Mouse (Mus musculus) limb, embryonic 13.5 days (tissue): Measurements from ENCODE around the gene Neurl4. TPM values are rescaled to one million over a fixed set of nuclear protein-coding genes. Genes with fewer than 3 reads are reported as not detected.

Source experiments
- ATAC-seq: fragments of 200-750 bp; cut with Nextera tagmentation; 2 replicates; pipeline ENCODE4 v1.8.0; 2017; ENCODE audit warnings: low read depth, moderate number of reproducible peaks, moderate TSS enrichment; ENCODE audit not compliant: low FRiP score
- H3K27ac ChIP-seq: fragments of 300-500 bp; sonication (generic); 2 replicates; pipeline ENCODE4 v1.5.1; 2015; ENCODE audit warnings: inconsistent platforms, mild to moderate bottlenecking, moderate library complexity
- H3K27me3 ChIP-seq: fragments of 300-500 bp; sonication (generic); 2 replicates; pipeline ENCODE4 v1.6.1; 2015; ENCODE audit warnings: mild to moderate bottlenecking, inconsistent platforms
- H3K36me3 ChIP-seq: fragments of 300-500 bp; sonication (generic); 2 replicates; pipeline ENCODE4 v1.6.1; 2015; ENCODE audit warnings: inconsistent platforms, mild to moderate bottlenecking, moderate library complexity
- H3K4me1 ChIP-seq: fragments of 300-500 bp; sonication (generic); 2 replicates; pipeline ENCODE4 v1.6.1; 2015; ENCODE audit warnings: inconsistent platforms
- H3K4me2 ChIP-seq: fragments of 300-500 bp; sonication (generic); replicated peaks from 2 replicates; pipeline ENCODE4 v1.6.1; 2015; ENCODE audit warnings: inconsistent platforms, mild to moderate bottlenecking, moderate library complexity
- H3K4me3 ChIP-seq: fragments of 300-500 bp; sonication (generic); 2 replicates; pipeline ENCODE4 v1.5.1; 2015; ENCODE audit warnings: moderate library complexity, mild to moderate bottlenecking, inconsistent platforms
- H3K9ac ChIP-seq: fragments of 300-500 bp; sonication (generic); 2 replicates; pipeline ENCODE4 v1.6.1; 2015; ENCODE audit warnings: mild to moderate bottlenecking, inconsistent platforms
- H3K9me3 ChIP-seq: fragments of 300-500 bp; sonication (generic); 2 replicates; pipeline ENCODE4 v1.6.1; 2016; ENCODE audit warnings: inconsistent platforms
- WGBS: fragments of 180-500 bp; shearing (Covaris S2); methylation state at CpG from one replicate; pipeline ENCODE4 v1.1.7; 2015; 5-methylcytosine and 5-hydroxymethylcytosine counted together
- polyA plus RNA-seq: library from polyadenylated mRNA; unstranded; fragments of >200 nt; fragmentation: Nextera tagmentation; extraction: Ambion mirVana; gene quantifications from 2 replicates; pipeline ENCODE4 v1.2.1, GENCODE M21; 2015

Gene Neurl4
- polyA plus RNA-seq, 1 experiment from 2014 or later, result 12.9 TPM

GRCm38 (mm10) chr11:69871822-69872221 lies 29.1 kb upstream of the Neurl4 start:
- ATAC-seq, result no peak
- WGBS, result 82% methylated on average over 7 of the region's 7 CpGs
- Histone ChIP-seq H3K9me3 (no peaks in the 10 kb centered on the region), H3K27me3 (0 out of 2 replicates have a peak, but pooled peaks cover 11% of the 10 kb centered on the region), H3K4me3 (no peak overlapping the region), H3K36me3 (no peaks in the 10 kb centered on the region), H3K4me2 (no peak overlapping the region), H3K9ac (no peak overlapping the region), H3K27ac (no peak overlapping the region), H3K4me1 (peaks cover 17% of the 10 kb centered on the region)

GRCm38 (mm10) chr11:69872451-69872850 lies 28.4 kb upstream of the Neurl4 start:
- Histone ChIP-seq H3K4me3 (no peak overlapping the region), H3K9ac (no peak overlapping the region), H3K36me3 (no peaks in the 10 kb centered on the region), H3K27ac (no peak overlapping the region), H3K4me2 (no peak overlapping the region), H3K9me3 (no peaks in the 10 kb centered on the region), H3K27me3 (0 out of 2 replicates have a peak, but pooled peaks cover 5% of the 10 kb centered on the region), H3K4me1 (peaks cover 23% of the 10 kb centered on the region)
- no peak for ATAC-seq
- WGBS, result 71% methylated on average over 4 of the region's 4 CpGs

DNA sequence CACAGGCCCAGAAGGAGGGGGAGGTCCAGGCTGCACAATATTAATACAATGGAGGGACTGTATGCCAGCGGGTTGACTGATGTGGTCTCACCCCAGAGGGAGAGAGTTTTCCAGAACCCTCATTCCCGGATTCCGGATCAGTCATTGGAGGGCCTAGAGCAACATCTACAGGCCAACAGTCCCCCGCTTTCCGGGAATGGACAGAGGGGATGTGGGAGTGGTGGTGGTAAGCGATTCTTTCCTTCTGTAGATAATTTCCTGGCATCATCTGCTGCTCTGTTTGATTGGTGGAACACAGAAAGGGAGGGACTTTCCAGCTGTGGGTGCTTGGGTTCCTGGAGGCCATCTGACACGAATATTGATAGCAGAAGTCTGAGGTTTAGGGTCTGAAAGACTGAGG lies 24.7 kb upstream of the Neurl4 start:
- Histone ChIP-seq H3K4me3 (no peak overlapping the region), H3K27ac (peak overlapping the region; percentile 65; the same call in 1 of the 2 replicates), H3K27me3 (no peaks in the 10 kb centered on the region), H3K4me1 (peaks cover 39% of the 10 kb centered on the region), H3K4me2 (no peak overlapping the region), H3K36me3 (no peaks in the 10 kb centered on the region), H3K9me3 (no peaks in the 10 kb centered on the region), H3K9ac (0 out of 2 replicates have a peak overlapping the region, but pooled peaks have one; percentile 20)
- no peak for ATAC-seq
- 54% methylated on average over 7 of the region's 7 CpGs for WGBS

DNA sequence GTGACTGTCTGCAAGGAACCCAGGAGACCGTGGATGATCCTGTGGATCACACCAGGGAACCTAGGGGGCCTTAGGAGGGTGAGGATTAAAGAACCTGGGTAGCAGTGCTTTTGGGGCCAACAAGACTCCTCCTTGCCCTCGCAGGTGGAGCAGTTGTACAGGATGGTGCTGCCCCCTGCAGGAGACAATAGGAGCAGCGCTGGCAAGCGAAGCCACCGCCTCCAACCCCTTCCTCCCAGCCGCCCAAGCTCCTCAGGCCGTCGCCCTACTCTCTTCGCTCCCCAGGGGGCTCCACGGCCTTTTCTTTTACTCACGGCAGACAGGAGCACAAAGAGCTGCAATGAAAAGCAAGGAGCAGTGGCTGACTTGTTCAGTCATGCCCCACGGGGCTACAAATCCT lies 24.0 kb upstream of the Neurl4 start:
- WGBS, result 3% methylated on average over 12 of the region's 12 CpGs
- peak overlapping the region; percentile 50 for H3K4me2 ChIP-seq
- no peaks in the 10 kb centered on the region for H3K36me3 ChIP-seq
- H3K4me1 ChIP-seq, result peaks cover 43% of the 10 kb centered on the region
- H3K9ac ChIP-seq, result peak overlapping the region; percentile 46; the same call in 1 of the 2 replicates
- H3K4me3 ChIP-seq, result peak overlapping the region; percentile 21
- no peak for ATAC-seq
- H3K27me3 ChIP-seq, result no peaks in the 10 kb centered on the region
- H3K27ac ChIP-seq, result peak overlapping the region; percentile 65; the same call in 1 of the 2 replicates
- H3K9me3 ChIP-seq, result no peaks in the 10 kb centered on the region

DNA sequence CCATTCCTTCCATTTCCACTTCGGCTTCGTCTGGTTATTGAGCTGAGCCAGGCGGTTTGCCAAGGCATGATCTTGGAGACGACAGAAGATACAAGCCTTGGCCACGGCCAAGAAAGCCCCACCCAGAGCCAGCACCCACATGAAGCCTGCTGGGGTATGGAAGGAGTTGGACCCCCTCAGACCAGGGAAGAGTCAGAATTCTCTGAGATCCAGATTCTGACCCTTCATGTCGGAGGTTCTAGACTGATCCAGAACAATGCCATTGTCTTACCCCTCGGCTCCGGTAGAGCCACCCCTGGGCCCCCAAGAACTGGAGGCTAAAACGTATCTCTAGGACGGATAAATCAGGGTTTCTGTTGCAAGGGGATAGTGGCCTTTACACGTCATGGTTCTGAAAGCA lies 23.0 kb upstream of the Neurl4 start, which contains the start of gene Tmem95:
TSS of gene Tmem95 (minus strand) at position 141 of the 400 bp plus-strand sequence.
- peak within 1 kb of the TSS; percentile 21 for H3K4me3 ChIP-seq
- H3K36me3 ChIP-seq, result no peaks in the 10 kb centered on the region
- no peaks in the 10 kb centered on the region for H3K27me3 ChIP-seq
- ATAC-seq, result no peak
- WGBS, result 89% methylated on average over 11 of the region's 11 CpGs
- H3K9ac ChIP-seq, result peak within 1 kb of the TSS; percentile 77; the same call in 1 of the 2 replicates
- H3K9me3 ChIP-seq, result no peaks in the 10 kb centered on the region
- no peak within 1 kb of the TSS for H3K27ac ChIP-seq
- peak within 1 kb of the TSS; percentile 88 for H3K4me2 ChIP-seq
- H3K4me1 ChIP-seq, result peaks cover 46% of the 10 kb centered on the region

GRCm38 (mm10) chr11:69878399-69878798 lies 22.5 kb upstream of the Neurl4 start:
- no peaks in the 10 kb centered on the region for H3K9me3 ChIP-seq
- H3K9ac ChIP-seq, result no peak overlapping the region
- no peak for ATAC-seq
- peaks cover 46% of the 10 kb centered on the region for H3K4me1 ChIP-seq
- H3K27me3 ChIP-seq, result no peaks in the 10 kb centered on the region
- 82% methylated on average over 3 of the region's 3 CpGs for WGBS
- H3K36me3 ChIP-seq, result no peaks in the 10 kb centered on the region
- H3K4me3 ChIP-seq, result no peak overlapping the region
- H3K4me2 ChIP-seq, result peak overlapping the region; percentile 88; the same call in 1 of the 2 replicates
- no peak overlapping the region for H3K27ac ChIP-seq

DNA sequence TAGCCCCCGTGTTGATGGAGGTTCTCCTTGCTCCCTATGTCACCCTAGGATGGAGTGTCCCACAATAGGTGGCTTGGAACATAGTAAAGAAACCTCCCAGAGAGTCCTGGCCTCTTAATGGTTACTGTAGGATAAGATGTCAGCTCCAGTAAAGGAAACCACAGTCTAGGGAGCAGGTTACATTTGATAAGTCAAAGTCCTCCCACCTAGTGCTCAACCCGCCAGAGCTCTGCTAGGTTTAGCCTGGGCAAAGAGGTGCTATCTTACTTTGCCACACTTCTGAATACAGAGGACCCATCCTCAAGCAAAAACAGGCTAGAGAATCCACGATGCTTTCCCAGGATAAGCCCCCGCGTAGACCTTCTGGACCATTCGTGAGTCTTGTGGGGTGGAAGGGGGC lies 21.9 kb upstream of the Neurl4 start:
- H3K27ac ChIP-seq, result no peak overlapping the region
- H3K9ac ChIP-seq, result peak overlapping the region; percentile 77
- no peak for ATAC-seq
- WGBS, result 89% methylated on average over 6 of the region's 6 CpGs
- H3K27me3 ChIP-seq, result no peaks in the 10 kb centered on the region
- peak overlapping the region; percentile 88 for H3K4me2 ChIP-seq
- no peaks in the 10 kb centered on the region for H3K36me3 ChIP-seq
- peaks cover 46% of the 10 kb centered on the region for H3K4me1 ChIP-seq
- no peaks in the 10 kb centered on the region for H3K9me3 ChIP-seq
- 0 out of 2 replicates have a peak overlapping the region, but pooled peaks have one; percentile 56 for H3K4me3 ChIP-seq

GRCm38 (mm10) chr11:69879711-69880110 lies 21.2 kb upstream of the Neurl4 start:
- Histone ChIP-seq H3K4me1 (peaks cover 46% of the 10 kb centered on the region), H3K4me2 (peak overlapping the region; percentile 88), H3K27me3 (no peaks in the 10 kb centered on the region), H3K4me3 (peak overlapping the region; percentile 56), H3K9ac (peak overlapping the region; percentile 77), H3K36me3 (no peaks in the 10 kb centered on the region), H3K9me3 (no peaks in the 10 kb centered on the region), H3K27ac (no peak overlapping the region)
- no peak for ATAC-seq
- 48% methylated on average over 15 of the region's 15 CpGs for WGBS

DNA sequence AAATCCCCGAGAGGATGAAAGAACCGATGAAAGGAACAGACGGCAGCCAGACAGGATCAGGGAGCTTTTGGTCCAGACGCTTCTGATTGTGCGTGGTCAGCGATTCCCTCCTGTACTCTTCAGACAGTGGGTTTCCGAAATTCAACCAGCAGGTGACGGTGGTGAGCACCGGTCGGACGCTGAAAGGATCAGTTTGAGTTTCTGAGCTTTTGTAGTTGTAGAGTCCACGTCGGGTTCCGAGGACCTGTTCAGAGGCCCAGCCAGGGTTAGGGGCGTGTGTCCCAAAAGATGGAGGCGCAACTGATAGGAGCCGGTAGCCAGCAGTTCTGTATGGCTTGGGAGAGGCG lies 20.4 kb upstream of the Neurl4 start:
- H3K27me3 ChIP-seq, result no peaks in the 10 kb centered on the region
- H3K4me2 ChIP-seq, result peak overlapping the region; percentile 88
- H3K36me3 ChIP-seq, result no peaks in the 10 kb centered on the region
- H3K27ac ChIP-seq, result peak overlapping the region; percentile 88
- H3K4me1 ChIP-seq, result peaks cover 46% of the 10 kb centered on the region
- ATAC-seq, result peak; percentile 42
- under 1% methylated on average over 18 of the region's 18 CpGs for WGBS
- H3K4me3 ChIP-seq, result peak overlapping the region; percentile 56
- no peaks in the 10 kb centered on the region for H3K9me3 ChIP-seq
- peak overlapping the region; percentile 77 for H3K9ac ChIP-seq

DNA sequence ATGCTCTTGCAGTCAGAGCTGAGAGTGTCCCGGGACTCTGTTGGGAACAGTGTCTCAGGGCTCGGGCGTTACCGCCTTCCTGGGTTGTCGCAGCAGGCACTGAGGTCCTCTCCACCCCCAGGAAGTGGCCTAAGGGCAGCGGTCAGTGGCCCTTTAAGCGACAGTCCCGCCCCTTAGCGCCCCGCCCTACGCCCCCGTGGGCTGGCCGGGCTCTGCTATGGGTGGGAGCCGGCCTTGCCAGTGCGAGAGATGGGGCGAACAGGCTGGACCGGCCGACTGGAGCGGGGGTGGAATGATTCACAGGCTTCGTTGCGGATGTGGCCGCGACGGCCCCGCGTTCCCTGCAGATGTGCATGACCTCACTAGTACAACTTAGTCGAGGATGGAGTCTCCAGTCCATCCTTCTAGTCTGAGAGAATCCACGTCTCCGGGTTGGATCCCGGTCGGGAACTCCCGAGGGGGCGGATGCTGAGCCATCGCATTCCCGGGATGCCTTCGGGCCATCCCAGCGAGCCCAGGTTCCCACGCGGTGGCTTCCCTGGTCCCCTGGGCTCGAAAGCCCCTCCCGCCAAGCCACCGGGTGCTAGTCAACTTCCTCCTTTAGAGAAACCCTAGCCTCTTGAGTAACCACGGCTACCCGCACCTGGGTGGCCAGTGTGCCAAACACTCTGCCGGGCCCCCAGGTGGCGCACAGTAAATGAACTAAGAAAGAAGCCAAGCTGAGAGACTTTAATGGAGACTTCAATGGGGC lies 19.8 kb upstream of the Neurl4 start, which contains the start of gene Kctd11:
TSS of gene Kctd11 (minus strand) at position 554 of the 751 bp plus-strand sequence.
- peak within 1 kb of the TSS; percentile 56 for H3K4me3 ChIP-seq
- WGBS, result under 1% methylated on average over 46 of the region's 46 CpGs
- peak within 1 kb of the TSS; percentile 77 for H3K9ac ChIP-seq
- H3K27ac ChIP-seq, result peak within 1 kb of the TSS; percentile 88
- peak within 1 kb of the TSS; percentile 88 for H3K4me2 ChIP-seq
- no peaks in the 10 kb centered on the region for H3K27me3 ChIP-seq
- H3K36me3 ChIP-seq, result no peaks in the 10 kb centered on the region
- no peaks in the 10 kb centered on the region for H3K9me3 ChIP-seq
- ATAC-seq, result peak; percentile 88
- H3K4me1 ChIP-seq, result peaks cover 41% of the 10 kb centered on the region

DNA sequence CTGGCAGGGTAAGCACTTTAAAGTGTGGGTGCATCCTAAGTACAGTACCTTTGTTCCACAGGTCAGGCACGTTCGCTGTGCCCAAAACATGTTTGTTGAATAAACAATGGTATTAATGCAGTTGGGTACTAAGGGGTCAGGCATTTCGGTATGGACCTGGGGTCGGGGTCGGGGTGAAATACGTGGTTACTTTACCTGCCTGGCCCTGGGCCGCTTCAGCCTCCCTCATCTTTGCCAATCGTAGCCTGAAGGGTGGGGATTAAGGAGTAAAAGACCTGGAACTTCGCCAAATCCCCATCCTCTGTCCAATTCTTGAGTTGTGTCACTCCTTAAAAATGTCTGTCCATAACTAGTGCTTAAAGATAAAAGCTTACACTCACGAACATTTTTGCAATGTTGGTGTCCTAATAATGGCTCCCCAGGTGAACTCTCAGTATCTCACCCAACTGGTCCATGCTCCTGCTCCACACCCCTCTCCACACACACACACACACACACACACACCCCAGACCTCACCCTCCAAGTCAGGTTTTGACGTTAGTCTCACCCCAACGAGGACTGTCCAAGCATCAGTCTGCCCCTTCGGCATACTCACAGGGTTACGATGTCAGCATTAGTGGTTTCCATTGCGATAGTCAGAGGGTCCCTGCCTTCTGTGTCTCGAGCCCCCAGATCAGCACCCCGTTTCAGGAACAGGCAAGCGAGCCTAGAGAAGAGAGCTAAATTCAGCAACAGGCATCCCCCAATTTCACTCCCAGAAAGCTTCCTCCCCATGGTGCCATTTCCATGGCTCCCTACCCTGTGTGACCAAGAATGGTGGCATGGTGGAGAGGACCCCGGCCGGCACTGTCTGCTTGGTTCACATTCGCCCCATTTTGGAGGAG lies 18.8 kb upstream of the Neurl4 start:
- Histone ChIP-seq H3K27ac (peak overlapping the region; percentile 88), H3K4me2 (peak overlapping the region; percentile 88), H3K9ac (peak overlapping the region; percentile 77), H3K27me3 (no peaks in the 10 kb centered on the region), H3K36me3 (no peaks in the 10 kb centered on the region), H3K4me1 (peaks cover 31% of the 10 kb centered on the region), H3K4me3 (peak overlapping the region; percentile 56), H3K9me3 (no peaks in the 10 kb centered on the region)
- 60% methylated on average over 21 of the region's 21 CpGs for WGBS
- no peak for ATAC-seq

DNA sequence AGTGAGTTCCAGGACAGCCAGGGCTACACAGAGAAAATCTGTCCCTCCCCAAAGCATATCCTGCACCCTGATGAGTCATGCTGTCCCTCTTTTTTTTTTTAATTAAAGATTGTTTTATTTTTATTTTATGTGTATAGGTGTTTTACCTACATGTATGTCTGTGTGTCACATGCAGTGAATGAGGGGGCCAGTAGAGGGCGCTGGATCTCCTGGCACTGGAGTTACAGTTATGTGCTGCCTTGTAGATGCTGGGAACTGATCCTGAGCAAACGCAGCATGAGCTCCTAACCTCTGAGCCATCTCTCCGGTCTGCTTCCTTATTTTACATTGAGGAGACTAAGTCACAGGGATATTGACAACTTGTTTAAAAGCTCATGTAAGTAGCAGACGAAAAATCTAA lies 17.8 kb upstream of the Neurl4 start:
- Histone ChIP-seq H3K9me3 (no peaks in the 10 kb centered on the region), H3K4me3 (no peak overlapping the region), H3K9ac (no peak overlapping the region), H3K4me1 (peaks cover 27% of the 10 kb centered on the region), H3K27me3 (no peaks in the 10 kb centered on the region), H3K4me2 (no peak overlapping the region), H3K36me3 (no peaks in the 10 kb centered on the region), H3K27ac (no peak overlapping the region)
- 59% methylated on average over 4 of the region's 4 CpGs for WGBS
- ATAC-seq, result no peak
